Mouse (Mus musculus) embryonic facial prominence, embryonic 11.5 days (tissue): ENCODE measurements around the gene Ecm1. TPM values are rescaled to one million over a fixed set of nuclear protein-coding genes. Genes with fewer than 3 reads are reported as not detected.

Experiments
- ATAC-seq: fragments of 200-750 bp; cut with Nextera tagmentation; replicated peaks from 2 replicates; pipeline ENCODE4 v1.8.0; 2017; ENCODE audit warnings: low read depth; ENCODE audit not compliant: insufficient number of reproducible peaks, low FRiP score, low TSS enrichment
- DNase-seq: peaks from one replicate; pipeline ENCODE4 v3.0.0-alpha.2; 2015; ENCODE audit warnings: low spot score
- H3K27ac ChIP-seq: fragments of 300-500 bp; sonication (generic); replicated peaks from 2 replicates; pipeline ENCODE4 v1.5.1; 2014; ENCODE audit warnings: mild to moderate bottlenecking, low read depth, low read length, control low read depth
- H3K27me3 ChIP-seq: fragments of 300-500 bp; sonication (generic); 2 replicates; pipeline ENCODE4 v1.6.1; 2014; ENCODE audit warnings: mild to moderate bottlenecking, low read length, moderate library complexity, mixed read lengths; ENCODE audit not compliant: control insufficient read depth, insufficient read depth
- H3K36me3 ChIP-seq: fragments of 300-500 bp; sonication (generic); replicated peaks from 2 replicates; pipeline ENCODE4 v1.6.1; 2014; ENCODE audit warnings: low read depth, mild to moderate bottlenecking, low read length, moderate library complexity, mixed read lengths; ENCODE audit not compliant: control insufficient read depth, insufficient read depth
- H3K4me1 ChIP-seq: fragments of 300-500 bp; sonication (generic); 2 replicates; pipeline ENCODE4 v1.6.1; 2014; ENCODE audit warnings: low read length, mixed read lengths; ENCODE audit not compliant: control insufficient read depth, insufficient read depth
- H3K4me2 ChIP-seq: fragments of 300-500 bp; sonication (generic); 2 replicates; pipeline ENCODE4 v1.6.1; 2014; ENCODE audit warnings: low read depth, mild to moderate bottlenecking, control low read depth, low read length, moderate library complexity
- H3K4me3 ChIP-seq: fragments of 300-500 bp; sonication (generic); 2 replicates; pipeline ENCODE4 v1.5.1; 2014; ENCODE audit warnings: low read depth, low read length, control low read depth
- H3K9ac ChIP-seq: fragments of 300-500 bp; sonication (generic); replicated peaks from 2 replicates; pipeline ENCODE4 v1.6.1; 2014; ENCODE audit warnings: mild to moderate bottlenecking, control low read depth, low read length
- H3K9me3 ChIP-seq: fragments of 300-500 bp; sonication (generic); replicated peaks from 2 replicates; pipeline ENCODE4 v1.6.1; 2016; ENCODE audit warnings: mild to moderate bottlenecking, low read length, inconsistent platforms, mixed read lengths; ENCODE audit not compliant: control insufficient read depth
- WGBS: fragments of 180-500 bp; shearing (Covaris S2); extraction: QIAGEN DNeasy Blood & Tissue Kit; methylation state at CpG from one replicate; pipeline ENCODE4 v1.1.7; 2014; 5-methylcytosine and 5-hydroxymethylcytosine counted together
- polyA plus RNA-seq: library from polyadenylated mRNA; unstranded; fragments of >200 nt; fragmentation: Nextera tagmentation; extraction: Ambion mirVana; gene quantifications from 2 replicates; pipeline ENCODE4 v1.2.1, GENCODE M21; 2014

The Ecm1 gene
- 5.1 and 6.1 TPM in 2 replicates for polyA plus RNA-seq

DNA sequence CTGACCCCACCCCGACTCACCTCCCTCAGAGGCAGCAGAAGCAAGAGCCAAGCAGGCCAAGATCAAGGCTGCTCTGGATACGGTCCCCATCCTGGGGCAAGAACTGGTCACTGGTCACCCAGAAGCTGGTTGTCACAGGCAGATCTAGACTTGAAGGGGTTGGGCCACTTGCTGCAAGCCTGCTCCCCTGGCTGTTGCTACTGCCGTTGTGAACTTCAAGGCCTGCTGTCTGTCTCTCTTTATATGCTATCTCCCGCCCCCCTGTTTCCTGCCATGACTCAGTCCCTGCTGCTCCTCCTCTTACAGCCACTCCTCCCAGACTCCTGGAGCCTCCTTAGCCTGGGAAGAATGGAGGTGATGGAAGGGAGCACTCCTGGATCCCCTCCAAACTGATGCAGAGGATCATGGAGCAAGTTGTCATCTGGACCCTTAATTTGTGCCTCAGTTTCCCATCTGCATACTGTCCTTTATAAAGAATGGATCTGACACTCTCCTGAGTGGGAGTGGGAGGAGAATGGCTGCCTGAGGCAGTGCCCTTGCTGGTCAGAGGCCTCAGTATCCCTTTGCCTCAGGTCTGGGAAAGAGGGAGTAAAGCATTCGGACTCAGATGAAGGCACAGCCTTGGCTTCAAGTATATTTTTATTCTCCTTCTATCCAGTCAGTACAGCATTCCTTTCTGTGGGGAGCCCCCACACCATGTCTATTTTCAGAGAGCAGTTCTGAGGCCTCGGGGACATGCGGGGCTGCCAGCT is at the start of gene Ecm1:
Ecm1 (minus strand) TSS at position 217 of the 752 bp plus-strand sequence.
- Histone ChIP-seq H3K27ac (no peak within 1 kb of the TSS), H3K9me3 (no peaks in the 10 kb centered on the region), H3K27me3 (no peaks in the 10 kb centered on the region), H3K4me2 (no peak within 1 kb of the TSS), H3K4me1 (no peaks in the 10 kb centered on the region; the same call in 1 of the 2 replicates), H3K9ac (no peak within 1 kb of the TSS), H3K4me3 (no peak within 1 kb of the TSS), H3K36me3 (no peaks in the 10 kb centered on the region; the same call in none of the 2 replicates)
- WGBS = 80% methylated on average over 7 of the region's 7 CpGs
- ATAC-seq (no peak), DNase-seq (no peak)

DNA sequence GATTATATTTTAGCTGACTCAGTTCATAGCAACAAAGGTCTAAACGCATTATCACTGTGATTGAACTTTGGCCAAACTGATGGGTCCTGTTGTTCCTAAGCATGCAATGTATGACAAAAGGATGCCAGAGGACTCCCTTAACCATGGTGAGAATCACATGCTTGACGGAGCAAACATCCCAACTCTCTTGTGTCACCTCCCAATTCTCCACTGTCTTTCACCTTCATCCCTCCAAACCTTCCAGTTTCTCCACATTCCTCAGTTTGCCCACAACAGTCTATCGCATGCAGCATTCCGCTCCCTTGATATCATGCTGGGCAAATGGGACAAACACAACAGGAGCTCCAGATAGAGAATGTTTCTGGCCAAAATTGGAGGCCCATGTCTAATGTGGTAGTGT is 46.1 kb upstream of the Ecm1 start:
- H3K9ac ChIP-seq = no peak overlapping the region
- no peak overlapping the region for H3K4me3 ChIP-seq
- no peak overlapping the region for H3K4me2 ChIP-seq
- DNase-seq = no peak
- H3K27me3 ChIP-seq = no peaks in the 10 kb centered on the region
- ATAC-seq = no peak
- H3K27ac ChIP-seq = no peak overlapping the region
- 94% methylated on average over 4 of the region's 4 CpGs for whole genome bisulfite sequencing
- no peaks in the 10 kb centered on the region for H3K4me1 ChIP-seq
- H3K36me3 ChIP-seq = peaks cover 7% of the 10 kb centered on the region
- H3K9me3 ChIP-seq = no peaks in the 10 kb centered on the region

DNA sequence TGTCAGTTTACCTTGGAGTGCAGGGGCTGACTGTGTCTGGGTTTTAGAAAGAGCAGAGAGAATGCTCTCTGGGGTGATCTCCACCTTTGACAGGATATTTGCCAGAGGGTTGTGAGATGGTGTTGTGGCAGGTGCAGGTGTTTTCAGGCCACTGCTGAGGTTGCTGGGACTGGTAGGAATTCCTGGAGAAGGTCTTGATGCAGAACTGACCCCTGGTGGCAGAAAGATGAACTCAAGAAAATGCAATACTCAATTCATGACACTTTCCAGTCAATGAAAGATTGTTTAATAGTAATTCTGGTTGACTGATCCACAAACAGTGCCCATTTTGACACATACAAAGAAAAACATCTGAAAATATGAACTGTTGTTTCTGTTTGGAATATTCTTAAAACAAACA is 32.6 kb upstream of the Ecm1 start:
- peak; percentile 48 for DNase-seq
- H3K27ac ChIP-seq = no peak overlapping the region
- peaks cover 3% of the 10 kb centered on the region; the same call in 1 of the 2 replicates for H3K36me3 ChIP-seq

DNA sequence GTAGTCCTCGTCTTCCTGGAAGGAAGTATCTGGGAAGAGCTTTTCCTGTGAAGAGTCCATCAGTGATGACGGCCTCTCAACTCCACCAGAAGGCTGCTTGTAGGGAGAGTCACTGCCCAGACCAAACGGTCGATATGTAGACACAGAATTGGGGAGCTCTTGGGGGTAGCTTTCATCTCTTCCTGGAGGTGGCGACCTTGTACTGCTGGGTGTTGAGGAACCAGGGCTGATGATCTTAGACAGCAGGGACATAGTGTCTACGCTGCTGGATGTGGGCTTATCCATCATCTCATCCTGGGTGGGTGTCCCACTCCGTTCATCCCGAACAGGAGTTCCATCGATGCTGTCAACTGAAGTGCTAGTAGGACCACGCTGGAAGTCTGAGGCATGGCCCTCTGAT is 26.2 kb upstream of the Ecm1 start:
- no peaks in the 10 kb centered on the region for H3K27me3 ChIP-seq
- H3K36me3 ChIP-seq = peaks cover 2% of the 10 kb centered on the region
- no peak overlapping the region for H3K4me3 ChIP-seq
- no peaks in the 10 kb centered on the region for H3K9me3 ChIP-seq
- no peak overlapping the region for H3K4me2 ChIP-seq
- DNase-seq (no peak), ATAC-seq (no peak)
- H3K9ac ChIP-seq = no peak overlapping the region
- no peak overlapping the region for H3K27ac ChIP-seq
- 93% methylated on average over 10 of the region's 10 CpGs for WGBS
- H3K4me1 ChIP-seq = no peaks in the 10 kb centered on the region

More for the DNA sequence above, 32.6 kb upstream of the Ecm1 start:
- no peak overlapping the region for H3K4me3 ChIP-seq
- H3K9me3 ChIP-seq = no peaks in the 10 kb centered on the region
- H3K27me3 ChIP-seq = no peaks in the 10 kb centered on the region
- ATAC-seq = no peak
- no peak overlapping the region for H3K9ac ChIP-seq
- no peak overlapping the region for H3K4me2 ChIP-seq
- H3K4me1 ChIP-seq = no peaks in the 10 kb centered on the region

DNA sequence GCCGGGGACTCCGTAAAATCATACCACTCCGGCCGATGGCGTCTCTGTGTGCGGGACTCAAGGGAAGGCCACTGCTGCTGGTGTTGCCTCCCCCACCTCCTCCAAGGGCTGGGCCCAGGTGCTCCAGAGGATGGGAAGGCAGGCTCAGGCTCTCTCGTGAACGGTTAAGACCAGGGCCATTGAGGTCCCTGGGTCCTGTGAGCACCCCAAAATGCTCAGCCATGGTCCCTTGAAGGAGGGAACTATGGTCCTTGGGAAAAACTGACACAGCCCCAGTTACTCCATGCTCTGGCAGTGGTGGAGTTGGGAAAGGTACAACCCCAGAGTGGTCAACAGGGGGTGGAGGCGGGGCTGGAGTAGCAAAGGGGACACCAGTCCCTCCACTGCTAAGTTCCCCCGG is 24.4 kb upstream of the Ecm1 start:
- 85% methylated on average over 10 of the region's 10 CpGs for WGBS
- Histone ChIP-seq H3K4me1 (no peaks in the 10 kb centered on the region), H3K36me3 (peaks cover 2% of the 10 kb centered on the region), H3K4me3 (no peak overlapping the region), H3K9me3 (no peaks in the 10 kb centered on the region), H3K27me3 (no peaks in the 10 kb centered on the region), H3K9ac (no peak overlapping the region), H3K4me2 (no peak overlapping the region), H3K27ac (no peak overlapping the region)
- ATAC-seq (no peak), DNase-seq (no peak)

DNA sequence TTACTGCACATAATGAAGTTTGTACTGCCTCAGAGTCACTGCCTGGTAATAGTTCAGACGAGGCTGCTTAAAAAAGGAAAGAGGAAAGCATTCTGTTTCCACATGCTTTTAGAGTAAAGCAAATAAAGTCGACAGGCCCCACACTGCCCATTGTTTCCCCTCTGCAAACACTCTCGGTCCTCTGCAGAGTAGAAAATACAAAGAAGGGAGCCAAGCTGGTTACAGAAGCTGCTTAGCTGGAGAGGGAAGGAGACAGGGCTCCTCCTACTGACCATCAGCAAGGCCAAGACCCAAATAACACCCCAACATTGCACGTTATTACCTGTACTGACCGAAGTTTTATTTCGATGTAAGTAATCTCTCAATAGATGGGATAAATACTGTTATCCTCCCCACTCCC is 23.6 kb upstream of the Ecm1 start:
- H3K4me3 ChIP-seq = no peak overlapping the region
- no peaks in the 10 kb centered on the region for H3K27me3 ChIP-seq
- ATAC-seq = no peak
- WGBS = 60% methylated on average over 6 of the region's 6 CpGs
- H3K9me3 ChIP-seq = no peaks in the 10 kb centered on the region
- no peak for DNase-seq
- no peak overlapping the region for H3K27ac ChIP-seq
- H3K36me3 ChIP-seq = peaks cover 2% of the 10 kb centered on the region
- H3K4me1 ChIP-seq = no peaks in the 10 kb centered on the region
- H3K4me2 ChIP-seq = no peak overlapping the region
- no peak overlapping the region for H3K9ac ChIP-seq

DNA sequence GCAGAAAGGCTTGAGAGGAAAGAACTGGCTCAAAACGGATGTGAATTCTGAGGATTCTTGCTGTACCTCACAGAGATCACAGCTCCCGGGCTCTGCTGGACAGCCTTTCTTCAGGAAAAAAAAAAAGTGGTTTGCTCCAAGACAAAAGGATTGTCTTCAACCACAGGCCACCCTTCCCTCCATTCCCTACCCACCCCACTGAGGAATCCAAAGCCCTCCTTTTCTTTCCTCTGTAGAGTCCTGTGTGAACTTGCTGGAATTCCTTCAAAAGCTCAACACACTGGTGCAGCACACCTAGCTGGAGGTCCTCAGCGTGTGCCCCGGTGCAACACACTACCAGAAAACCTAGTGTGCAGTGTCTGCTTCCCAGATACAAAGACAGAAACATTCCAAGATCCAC is 22.4 kb upstream of the Ecm1 start:
- H3K4me1 ChIP-seq = no peaks in the 10 kb centered on the region
- no peak overlapping the region for H3K9ac ChIP-seq
- H3K4me2 ChIP-seq = no peak overlapping the region
- H3K36me3 ChIP-seq = peaks cover 2% of the 10 kb centered on the region
- H3K4me3 ChIP-seq = no peak overlapping the region
- 76% methylated on average over 4 of the region's 4 CpGs for WGBS
- no peaks in the 10 kb centered on the region for H3K27me3 ChIP-seq
- ATAC-seq (no peak), DNase-seq (no peak)
- no peak overlapping the region for H3K27ac ChIP-seq
- no peaks in the 10 kb centered on the region for H3K9me3 ChIP-seq

DNA sequence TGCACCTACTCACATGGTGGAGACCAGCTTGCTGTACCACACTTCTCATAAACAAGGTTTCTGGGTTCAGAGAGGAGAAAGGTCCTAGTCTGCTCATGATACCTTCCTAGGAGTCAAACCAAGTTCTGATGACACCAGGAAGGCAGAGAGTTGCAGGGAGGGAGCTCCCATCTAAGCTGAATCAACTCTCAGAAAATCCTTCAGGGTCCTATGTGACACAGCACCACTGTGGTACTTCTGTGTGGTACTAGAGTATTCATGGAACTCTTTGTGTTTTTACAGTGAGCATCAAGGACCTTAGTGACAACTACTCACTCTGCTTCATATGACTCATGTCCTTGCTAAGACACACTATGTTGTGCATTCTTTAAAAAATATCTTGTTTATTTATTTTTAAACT is 21.3 kb upstream of the Ecm1 start:
- no peak overlapping the region for H3K27ac ChIP-seq
- ATAC-seq (no peak), DNase-seq (no peak)
- H3K4me3 ChIP-seq = no peak overlapping the region
- no peak overlapping the region for H3K9ac ChIP-seq
- no peaks in the 10 kb centered on the region for H3K9me3 ChIP-seq
- no peak overlapping the region for H3K4me2 ChIP-seq
- H3K4me1 ChIP-seq = no peaks in the 10 kb centered on the region
- no peaks in the 10 kb centered on the region for H3K27me3 ChIP-seq
- H3K36me3 ChIP-seq = peaks cover 2% of the 10 kb centered on the region; the same call in 1 of the 2 replicates
